Mouse (Mus musculus) frontal cortex, postnatal 14 days (tissue): Measurements from ENCODE around the gene Zbtb12.
A peak's percentile ranks its signal among the peaks of the same experiment; 100 is the strongest.
"Not testable (repeated sequence)": the region's sequence is repeated elsewhere in the genome, so short reads cannot be mapped to it uniquely, and the experiment has no call there.

Source experiments
- DNase-seq, 2 experiments: peaks; one replicate each; pipeline ENCODE4 v3.0.0; 2022; ENCODE audit warnings: low spot score in 2 of 2

Zbtb12 gene

DNA sequence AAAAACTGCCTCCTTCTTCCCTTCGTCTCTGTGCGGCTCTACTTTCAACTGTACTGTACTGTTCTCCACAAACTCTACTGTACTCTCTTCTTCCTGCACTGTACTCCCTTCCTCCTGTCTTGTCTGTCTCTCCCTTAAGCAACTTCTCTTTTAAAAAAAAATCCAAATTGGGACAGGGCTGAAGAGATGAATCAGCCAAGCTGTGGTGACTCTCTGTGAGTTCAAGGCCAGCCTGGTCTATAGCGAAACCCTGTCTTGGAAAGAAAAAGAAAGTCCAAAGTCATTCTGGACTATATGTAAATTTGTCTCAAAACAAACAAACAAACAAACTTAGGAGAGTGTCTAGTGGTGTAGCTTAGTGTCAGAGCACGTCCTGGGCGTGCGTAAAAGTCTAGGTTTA, 5.0 kb upstream of the Zbtb12 start:
- no peak for DNase-seq

DNA sequence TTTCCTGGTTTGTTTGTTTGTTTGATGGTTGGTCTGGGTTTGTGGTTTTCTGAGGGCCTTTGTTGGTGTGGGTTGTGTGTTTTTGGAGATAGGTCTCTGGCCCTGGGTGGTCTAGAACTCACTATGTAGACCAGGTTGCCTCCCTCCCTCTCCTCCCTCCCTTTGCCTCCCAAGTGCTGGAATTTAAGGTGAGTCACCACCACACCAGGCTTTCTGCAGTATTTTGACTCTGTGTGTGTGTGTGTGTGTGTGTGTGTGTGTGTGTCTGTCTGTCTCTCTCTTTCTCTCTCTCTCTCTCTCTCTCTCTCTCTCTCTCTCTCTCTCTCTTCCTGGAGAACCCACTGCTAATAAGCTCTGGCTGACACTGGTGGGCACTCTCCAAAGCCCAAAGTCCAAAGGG, 1.9 kb downstream of the Zbtb12 start:
- DNase-seq = no peak

DNA sequence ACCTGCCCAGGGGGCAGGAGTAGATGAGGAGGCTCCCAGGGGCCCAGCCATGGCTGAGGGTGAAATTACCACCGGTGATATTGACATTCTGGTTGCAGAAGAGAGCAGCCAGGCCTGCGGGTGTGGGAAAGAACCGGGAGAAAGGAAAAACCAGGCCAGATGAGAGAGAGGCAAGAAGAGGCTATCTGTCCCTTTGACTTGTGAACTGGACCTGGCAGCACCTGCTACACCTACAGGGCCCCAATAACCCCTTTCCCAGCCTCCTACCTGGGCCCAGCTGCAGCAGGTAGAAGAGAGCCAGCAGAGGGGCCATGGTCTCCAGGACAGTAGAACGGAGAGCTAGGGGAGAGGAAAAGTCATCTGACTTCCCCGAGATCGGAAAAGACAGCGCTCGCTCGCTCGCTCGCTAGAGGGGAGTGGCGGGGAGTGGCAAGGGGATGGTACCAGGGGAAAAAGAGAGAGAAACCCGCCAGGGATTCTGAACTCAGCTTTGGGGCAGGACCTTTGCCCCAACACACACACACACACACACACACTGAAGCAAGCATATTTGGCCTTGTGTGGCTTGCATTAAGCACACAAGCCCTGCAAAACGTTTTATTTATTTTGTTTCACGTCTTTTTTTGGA, 2.5 kb downstream of the Zbtb12 start, which contains the start of gene Gm20547:
Gene Gm20547, minus strand, starts transcription at position 360 of the 628 bp plus-strand sequence.
- no peak for DNase-seq

DNA sequence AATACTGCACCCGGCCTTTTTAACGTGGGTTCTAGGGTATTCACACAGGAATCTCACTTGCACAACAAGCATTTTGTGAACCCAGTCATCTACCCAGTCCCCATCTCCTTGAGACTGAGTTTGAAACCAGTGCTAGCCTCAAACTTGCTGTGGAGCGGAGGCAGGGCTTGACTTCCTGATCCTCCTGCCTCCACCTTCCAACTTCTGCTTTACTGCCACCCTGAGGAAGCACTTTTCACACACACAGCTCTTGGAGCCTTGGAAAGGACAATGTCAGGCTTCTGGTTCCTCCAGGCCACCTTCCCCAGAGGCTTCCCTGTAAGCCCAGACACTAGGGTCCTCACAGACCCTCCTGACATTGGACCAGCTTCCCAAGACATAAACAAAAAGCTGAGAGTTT, 4.0 kb downstream of the Zbtb12 start:
- DNase-seq = no peak

DNA sequence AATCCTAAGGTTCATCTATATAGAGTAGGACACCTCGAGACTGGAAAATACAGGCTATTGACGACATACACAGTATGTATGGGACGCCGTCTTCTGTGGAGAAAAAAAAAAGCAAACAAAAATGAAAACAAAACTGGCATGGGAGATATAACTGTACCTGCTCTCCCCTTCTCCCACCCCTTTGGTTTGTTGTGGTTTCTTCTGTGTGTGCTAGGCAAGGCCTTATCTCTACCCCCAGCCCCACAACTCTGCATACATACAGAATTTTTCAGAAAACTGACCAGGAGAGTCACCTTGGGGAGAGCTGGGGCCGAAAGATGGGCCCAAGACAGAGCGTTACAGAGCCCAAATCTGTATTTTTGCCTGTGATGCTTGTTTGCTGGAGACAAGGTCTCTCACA, 5.4 kb downstream of the Zbtb12 start:
- DNase-seq = no peak

DNA sequence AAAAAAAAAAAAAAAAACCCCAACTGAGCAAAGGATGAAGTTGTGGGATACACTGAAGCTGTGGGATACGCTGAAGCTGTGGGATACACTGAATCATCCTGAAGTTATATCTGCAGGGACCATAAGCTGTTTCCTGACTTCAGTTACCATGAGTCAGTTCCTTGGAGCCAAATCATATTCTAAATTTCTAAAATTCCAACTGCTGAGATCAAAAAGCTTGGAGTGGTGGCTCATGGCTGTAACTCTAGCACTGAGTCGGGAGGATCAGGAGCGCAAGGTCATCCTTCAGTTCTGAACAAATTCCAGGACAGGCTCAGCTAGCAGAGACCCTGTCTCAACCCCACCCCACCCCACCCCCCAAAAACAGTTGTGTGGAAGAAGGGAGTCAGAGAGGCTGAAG, 6.3 kb downstream of the Zbtb12 start:
- DNase-seq = no peak

DNA sequence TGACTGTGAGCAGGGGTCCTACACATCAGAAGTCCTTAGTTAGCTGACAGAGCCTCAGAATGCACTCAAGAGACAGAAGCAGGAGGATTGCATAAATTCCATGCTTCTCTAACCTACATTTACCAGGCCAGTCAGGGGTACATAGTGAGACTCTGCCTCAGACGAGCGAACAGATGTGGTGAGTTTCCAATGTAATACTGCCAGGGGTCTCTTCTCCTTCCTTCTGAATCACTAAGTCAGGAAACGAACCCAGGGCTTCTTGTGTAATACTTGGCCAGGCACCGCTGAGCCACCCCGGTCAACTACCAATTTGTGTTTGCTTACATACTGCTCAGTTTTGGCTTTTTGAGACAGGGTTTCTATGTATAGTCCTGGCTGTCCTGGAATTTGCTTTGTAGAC, 8.7 kb downstream of the Zbtb12 start:
- no peak for DNase-seq

DNA sequence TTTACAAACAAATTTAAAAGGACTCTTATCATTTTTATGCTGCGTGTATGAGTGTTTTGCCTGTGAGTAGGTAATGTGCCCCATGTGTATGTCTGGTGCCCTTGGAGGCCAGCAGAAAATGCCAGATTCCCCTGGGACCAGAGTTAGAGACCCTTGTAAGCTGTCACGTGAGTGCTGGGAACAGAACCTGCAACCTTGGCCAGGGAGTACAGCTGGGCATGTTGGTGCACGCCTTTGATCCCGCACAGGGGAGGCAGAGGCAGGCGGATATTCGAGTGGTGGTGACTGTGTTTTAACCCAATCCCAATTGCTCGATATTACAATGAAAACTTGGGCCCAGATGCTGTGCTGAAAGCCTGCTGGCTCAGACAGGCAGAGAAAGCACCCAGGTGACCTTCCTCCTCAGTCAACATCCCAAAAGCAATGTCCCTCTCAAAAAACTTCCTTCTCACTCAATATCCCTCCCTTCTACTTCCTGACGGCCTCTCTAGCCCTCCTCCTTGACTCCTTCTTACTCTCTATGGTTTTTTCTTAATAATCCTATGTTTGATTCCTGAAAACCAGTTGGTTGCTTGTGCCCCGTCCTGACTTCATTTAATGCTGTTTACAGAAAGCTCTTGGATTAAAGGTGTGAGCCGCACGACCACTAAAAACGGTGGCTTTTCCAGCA, 10.9 kb downstream of the Zbtb12 start:
- no peak for DNase-seq

DNA sequence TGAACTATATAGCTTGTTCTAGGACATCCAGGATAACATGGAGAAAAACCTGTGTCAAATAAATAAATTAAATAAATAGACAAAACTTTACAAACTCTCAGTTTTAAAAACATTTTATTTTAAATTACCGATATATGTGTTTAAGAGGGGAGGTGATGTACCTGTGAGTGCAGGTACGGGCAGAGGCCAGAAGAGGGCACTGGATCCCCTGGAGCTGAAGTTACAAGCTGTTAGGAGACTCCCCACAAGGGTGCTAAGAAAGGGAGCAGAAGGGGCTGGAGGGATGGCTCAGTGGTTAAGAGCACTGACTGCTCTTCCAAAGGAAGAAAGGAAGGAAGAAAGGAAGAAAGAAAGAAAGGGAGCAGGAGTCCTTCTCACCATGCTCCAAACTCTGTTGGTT, 12.1 kb downstream of the Zbtb12 start:
- no peak for DNase-seq

DNA sequence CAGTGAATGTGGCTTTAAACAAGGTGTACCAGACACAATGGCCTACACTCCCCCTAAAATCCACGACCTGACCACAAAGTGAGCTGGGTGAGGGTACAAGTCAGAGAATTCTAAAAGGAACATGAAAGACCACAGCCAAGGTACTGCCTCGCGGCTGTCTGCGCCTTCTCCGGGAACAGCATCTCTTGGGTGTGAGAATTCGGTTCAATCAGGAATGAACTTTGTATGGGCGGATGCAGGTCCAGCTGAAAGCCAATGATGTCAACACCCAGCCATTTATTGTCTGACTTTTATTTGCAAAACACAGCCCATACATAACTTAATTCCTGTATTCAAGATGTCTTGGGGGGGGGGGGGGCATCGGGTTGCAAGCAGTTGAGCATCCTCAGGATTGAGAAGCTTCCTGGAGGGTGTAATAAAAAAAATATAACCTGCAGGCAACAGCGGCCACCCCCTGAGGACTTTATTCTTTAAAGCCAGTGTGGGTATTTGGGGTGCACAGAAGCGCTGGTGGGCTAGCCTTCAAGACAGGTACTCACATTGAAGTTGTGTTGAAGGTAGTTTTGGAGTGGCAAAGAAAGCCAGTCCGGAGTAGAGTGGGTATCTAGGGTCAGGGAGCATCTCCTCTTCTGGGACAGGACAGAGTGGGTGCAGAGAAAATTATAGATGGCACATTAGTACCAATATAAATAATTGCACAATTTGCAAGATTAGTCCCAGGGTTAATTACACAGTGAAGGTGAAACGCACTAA, 14.0 kb downstream of the Zbtb12 start:
- DNase-seq = no peak

DNA sequence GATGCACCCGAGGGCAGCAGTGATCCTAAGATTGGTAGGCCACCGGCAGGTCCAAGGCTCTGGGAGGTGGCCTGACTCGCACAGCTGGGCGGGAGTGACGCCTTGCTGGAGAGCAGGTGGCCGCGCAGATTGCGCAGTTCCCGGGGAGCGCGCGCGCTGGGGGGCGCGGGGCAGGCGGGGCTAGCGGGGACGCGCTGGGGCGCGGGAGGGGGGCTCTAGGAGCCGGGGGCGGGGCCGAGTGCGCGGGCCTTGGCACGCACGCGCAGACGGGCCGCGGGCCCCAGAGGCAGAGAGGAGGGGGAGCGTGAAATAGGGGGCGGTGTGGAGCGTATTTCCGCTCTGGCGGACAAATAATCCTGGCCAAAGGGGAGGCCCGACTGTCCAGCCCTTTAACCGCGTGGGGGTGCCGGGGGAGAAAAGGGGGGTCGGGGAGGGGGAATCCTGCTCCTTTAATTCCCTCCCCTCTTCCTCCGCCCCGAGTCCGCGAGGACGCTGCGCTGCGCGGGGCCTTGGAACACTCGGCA, 14.9 kb downstream of the Zbtb12 start:
- peak; percentile 87 for DNase-seq

DNA sequence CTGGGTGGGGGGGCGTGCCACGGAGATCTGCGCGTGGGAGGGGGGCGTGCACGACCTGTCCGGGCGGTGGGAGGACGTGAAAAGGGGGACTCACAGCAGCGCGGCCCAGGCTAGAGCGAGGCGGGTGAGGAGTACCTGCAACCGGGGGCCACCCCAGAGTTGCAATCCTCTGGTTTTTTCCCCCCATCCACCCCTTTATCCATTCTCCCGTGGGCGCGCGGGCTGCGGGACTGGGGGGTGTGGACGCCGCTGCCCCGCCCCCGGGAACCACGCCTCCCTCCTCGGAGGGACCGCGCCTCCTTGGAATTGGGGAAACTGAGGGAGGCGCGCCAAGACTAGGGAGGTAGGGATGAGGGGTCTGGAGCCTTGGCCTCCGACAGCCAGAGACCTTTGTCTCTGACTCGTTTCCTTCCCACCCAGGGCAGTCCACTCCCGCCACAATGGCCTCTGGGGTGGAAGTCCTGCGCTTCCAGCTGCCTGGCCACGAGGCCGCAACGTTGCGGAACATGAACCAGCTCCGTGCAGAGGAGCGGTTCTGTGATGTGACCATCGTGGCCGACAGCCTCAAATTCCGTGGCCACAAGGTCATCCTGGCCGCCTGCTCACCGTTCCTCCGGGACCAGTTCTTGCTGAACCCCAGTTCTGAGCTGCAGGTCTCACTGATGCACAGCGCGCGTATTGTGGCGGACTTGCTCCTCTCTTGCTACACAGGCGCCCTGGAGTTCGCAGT, 15.7 kb downstream of the Zbtb12 start:
- peak in 1 of 2 experiments; percentile 29 for DNase-seq

DNA sequence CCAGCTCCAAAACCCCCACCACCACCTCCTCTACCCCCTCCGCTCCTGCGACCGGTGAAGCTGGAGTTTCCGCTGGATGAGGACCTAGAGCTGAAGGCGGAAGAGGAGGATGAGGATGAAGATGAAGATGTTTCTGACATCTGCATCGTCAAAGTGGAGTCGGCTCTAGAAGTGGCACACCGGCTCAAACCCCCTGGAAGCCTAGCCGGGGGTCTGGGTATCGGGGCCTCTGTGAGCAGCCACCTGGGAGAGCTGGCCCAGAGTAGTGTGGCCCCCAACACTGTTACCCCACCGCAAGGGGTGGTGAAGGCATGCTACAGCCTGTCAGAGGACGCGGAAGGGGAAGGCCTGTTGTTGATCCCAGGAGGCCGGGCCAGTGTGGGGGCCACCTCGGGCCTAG, 16.4 kb downstream of the Zbtb12 start:
- no peak for DNase-seq

DNA sequence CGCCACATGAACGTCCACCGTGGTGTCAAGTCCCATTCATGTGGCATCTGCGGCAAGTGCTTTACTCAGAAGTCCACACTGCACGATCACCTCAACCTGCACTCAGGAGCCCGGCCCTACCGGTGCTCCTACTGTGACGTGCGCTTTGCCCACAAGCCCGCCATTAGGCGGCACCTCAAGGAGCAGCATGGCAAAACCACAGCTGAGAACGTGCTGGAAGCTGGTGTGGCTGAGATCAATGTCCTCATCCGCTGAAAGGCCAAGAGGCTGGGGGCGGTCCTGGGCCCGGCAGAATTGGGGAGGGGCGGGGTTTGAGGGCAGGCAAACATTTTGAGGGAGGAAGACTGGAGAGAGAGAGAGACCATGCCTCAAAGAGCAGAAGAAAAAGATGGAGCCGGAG, 17.1 kb downstream of the Zbtb12 start:
- no peak for DNase-seq

DNA sequence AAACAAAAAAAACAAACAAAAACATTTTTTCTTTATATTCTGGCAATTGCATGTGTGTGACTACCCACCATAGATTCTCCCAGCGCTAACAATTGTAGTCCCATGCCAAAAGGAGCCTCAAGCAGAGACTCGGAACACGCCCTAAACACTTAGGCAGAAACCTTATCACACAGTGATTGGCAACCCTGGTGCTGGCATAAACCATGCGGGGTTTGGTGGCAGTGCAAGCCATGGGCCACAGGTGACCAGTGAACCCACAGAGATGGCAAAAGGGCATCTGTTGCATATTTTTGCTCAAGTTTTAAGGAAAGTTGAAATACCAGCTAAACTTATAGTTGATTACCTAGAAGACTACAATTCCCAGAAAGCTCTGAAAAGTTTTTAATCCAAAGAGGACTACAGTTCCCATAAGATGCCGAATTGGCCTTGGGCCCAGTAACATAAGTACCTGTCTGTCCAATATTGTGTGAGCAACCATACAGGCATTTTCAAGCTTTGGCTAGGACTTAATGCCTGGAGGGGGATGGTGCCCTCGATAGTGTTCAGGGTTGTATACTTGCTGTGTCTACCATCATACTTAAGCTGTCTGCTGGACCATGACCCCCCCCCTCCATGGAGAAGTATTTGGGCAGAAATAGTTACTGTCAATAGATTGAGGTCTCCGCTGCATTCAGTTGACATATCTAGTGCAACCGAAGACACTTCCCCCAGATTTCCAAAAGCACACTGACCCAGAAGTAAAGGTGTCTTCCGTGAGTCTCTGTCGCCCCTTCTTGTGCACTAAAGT, 18.3 kb downstream of the Zbtb12 start:
- peak in 1 of 2 experiments; percentile 31 for DNase-seq

DNA sequence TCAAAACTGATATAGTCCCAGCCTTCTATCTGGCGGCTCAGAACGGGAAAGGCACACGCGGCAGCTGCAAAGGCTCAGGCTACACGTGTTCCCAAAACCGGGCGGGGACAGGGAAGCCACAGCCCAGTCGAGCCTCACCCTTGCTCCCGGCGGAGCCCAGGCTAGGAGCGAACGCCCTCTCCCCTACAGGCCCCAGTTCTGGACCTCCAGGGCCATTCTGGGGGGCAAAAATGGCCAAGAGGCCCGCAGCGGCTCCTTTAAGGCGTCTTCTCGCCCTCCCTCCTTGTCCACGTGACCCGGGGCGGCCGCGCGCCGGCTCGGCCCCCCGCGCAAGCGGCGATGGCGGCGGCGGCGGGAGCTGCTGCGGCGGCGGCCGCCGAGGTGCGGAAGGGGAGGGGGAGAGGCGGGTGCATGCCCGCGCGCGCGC, 18.9 kb downstream of the Zbtb12 start, which contains the start of the genes C2 and Ehmt2:
Gene C2, minus strand, starts transcription at position 106 of the 427 bp plus-strand sequence.
Gene Ehmt2, plus strand, starts transcription at position 310 of the 427 bp plus-strand sequence.
- peak; percentile 69 to 73 for DNase-seq

DNA sequence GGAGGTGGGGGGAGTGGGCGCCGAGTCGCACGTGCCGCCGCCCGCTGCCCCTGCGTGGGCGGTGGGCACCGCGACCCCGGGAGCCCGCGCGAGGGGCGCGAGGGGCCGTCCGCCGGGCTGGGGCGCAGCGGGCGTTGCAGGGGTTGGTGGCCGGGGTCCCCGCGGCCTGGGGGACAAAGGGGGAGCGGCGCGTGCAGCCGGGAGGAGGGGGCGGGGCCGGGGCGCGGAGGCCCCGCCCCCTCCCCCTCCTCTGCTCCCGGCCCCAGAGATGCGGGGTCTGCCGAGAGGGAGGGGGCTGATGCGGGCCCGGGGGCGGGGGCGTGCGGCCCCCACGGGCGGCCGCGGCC, 19.4 kb downstream of the Zbtb12 start:
- no peak for DNase-seq

DNA sequence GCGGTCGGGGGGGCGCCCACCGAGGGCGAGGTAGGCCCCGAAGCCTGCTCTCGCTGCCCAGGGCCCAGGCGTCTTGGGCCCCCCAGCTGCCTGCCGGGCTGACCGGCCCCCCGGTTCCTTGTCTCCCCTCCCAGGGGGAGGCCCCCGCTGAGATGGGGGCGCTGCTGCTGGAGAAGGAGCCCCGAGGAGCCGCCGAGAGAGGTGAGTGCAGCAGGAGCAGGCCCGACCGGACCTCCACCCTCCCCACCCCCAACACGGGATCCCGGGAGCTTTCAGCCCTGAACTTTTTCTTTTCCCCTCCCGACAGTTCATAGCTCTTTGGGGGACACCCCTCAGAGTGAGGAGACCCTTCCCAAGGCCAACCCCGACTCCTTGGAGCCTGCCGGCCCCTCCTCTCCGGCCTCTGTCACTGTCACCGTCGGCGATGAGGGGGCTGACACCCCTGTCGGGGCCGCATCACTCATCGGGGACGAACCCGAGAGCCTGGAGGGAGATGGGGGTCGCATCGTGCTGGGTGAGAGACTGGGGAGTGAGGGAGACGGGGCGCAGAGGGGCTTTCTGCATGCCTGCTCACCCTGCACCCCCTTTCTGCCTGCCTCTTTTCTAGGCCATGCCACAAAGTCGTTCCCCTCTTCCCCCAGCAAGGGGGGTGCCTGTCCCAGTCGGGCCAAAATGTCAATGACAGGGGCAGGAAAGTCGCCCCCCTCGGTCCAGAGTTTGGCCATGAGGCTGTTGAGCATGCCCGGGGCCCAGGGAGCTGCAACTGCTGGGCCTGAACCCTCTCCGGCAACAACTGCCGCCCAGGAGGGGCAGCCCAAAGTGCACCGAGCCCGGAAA, 20.0 kb downstream of the Zbtb12 start:
- peak in 1 of 2 experiments; percentile 31 for DNase-seq

DNA sequence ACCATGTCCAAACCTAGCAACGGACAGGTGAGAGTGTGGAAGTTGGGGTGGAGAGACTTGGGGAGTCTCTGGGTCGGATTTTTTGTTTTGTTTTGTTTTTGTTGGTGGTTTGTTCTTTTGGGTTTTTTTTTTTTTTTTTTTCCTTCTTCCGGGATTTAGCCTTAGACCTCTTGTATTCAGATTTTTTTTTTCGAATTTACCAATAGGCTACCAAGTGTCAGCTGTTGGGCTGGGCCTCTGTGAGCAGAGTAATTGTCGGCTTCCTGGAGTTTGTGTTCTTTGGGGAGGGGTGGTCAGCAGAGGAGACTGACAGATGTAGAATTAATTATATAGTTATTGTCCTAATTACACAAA, 20.6 kb downstream of the Zbtb12 start:
- DNase-seq = no peak

DNA sequence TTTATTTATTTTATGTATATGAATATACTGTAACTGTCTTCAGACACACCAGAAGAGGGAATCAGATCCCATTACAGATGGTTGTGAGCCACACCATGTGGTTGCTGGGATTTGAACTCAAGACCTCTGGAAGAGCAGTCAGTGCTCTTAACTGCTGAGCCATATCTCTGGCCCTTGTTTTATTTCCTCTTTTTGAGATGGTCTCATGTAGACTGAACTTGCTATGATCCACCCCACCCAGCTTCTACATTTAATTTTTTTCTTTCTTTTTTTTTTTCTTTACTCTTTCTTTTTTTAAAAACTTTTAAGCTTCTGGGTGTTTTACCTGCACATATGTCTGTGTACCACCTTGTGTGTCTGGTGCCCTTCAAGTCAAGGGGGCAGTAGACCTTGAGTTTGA, 21.5 kb downstream of the Zbtb12 start:
- not testable (repeated sequence) for DNase-seq
